Mouse (Mus musculus) forebrain, postnatal 0 days (tissue): ENCODE measurements at regions not wholly inside any gene's neighbourhood (a gene's known extent, or its start where the extent isn't known, plus 50 kb on each side); places are given as distances from the start of the nearest gene placed in this dataset.

Experiments used
- ATAC-seq: fragments of 200-750 bp; cut with Nextera tagmentation; 2 replicates; pipeline ENCODE4 v1.8.0; 2017; ENCODE audit warnings: mild to moderate bottlenecking, moderate library complexity
- DNase-seq: peaks from one replicate; pipeline ENCODE4 v3.0.0-alpha.2; 2015
- H3K27ac ChIP-seq: fragments of 300-500 bp; sonication (generic); 2 replicates; pipeline ENCODE4 v1.5.1; 2014; ENCODE audit warnings: low read depth, mild to moderate bottlenecking, antibody characterized with exemption, low read length, moderate library complexity, mixed read lengths
- H3K27me3 ChIP-seq: fragments of 300-500 bp; sonication (generic); 2 replicates; pipeline ENCODE4 v1.6.1; 2014; ENCODE audit warnings: mild to moderate bottlenecking, low read length, mixed read lengths; ENCODE audit not compliant: insufficient read depth
- H3K36me3 ChIP-seq: fragments of 300-500 bp; sonication (generic); 2 replicates; pipeline ENCODE4 v1.6.1; 2014; ENCODE audit warnings: mild to moderate bottlenecking, moderate library complexity; ENCODE audit not compliant: insufficient read depth
- H3K4me1 ChIP-seq: fragments of 300-500 bp; sonication (generic); 2 replicates; pipeline ENCODE4 v1.6.1; 2014; ENCODE audit warnings: antibody characterized with exemption; ENCODE audit not compliant: insufficient read depth
- H3K4me2 ChIP-seq: fragments of 300-500 bp; sonication (generic); 2 replicates; pipeline ENCODE4 v1.6.1; 2014; ENCODE audit warnings: low read depth, mild to moderate bottlenecking, moderate library complexity
- H3K4me3 ChIP-seq: fragments of 300-500 bp; sonication (generic); 2 replicates; pipeline ENCODE4 v1.5.1; 2014; ENCODE audit warnings: low read depth, low read length, mixed read lengths
- H3K9ac ChIP-seq: fragments of 300-500 bp; sonication (generic); 2 replicates; pipeline ENCODE4 v1.6.1; 2014; ENCODE audit warnings: mild to moderate bottlenecking
- H3K9me3 ChIP-seq: fragments of 300-500 bp; sonication (generic); 2 replicates; pipeline ENCODE4 v1.6.1; 2016; ENCODE audit warnings: low read length
- CTCF ChIP-seq: sonication (generic); IDR thresholded peaks from 2 replicates; pipeline ENCODE4 v1.5.1; 2016; ENCODE audit warnings: antibody characterized with exemption, control low read depth, low read depth
- WGBS: fragments of 180-500 bp; shearing (Covaris S2); extraction: QIAGEN DNeasy Blood & Tissue Kit; methylation state at CpG from one replicate; pipeline ENCODE4 v1.1.7; 2014; 5-methylcytosine and 5-hydroxymethylcytosine counted together
- microRNA-seq, 2 experiments: library from miRNA; unstranded; fragments of <30 nt; microRNA quantifications; one replicate each; pipeline ENCODE4; 2016

- Histone ChIP-seq H3K4me1 (no peaks in the 10 kb centered on the region), H3K27ac (no peak overlapping the region), H3K9ac (no peak overlapping the region), H3K9me3 (no peaks in the 10 kb centered on the region), H3K4me2 (no peak overlapping the region), H3K4me3 (no peak overlapping the region), H3K36me3 (no peaks in the 10 kb centered on the region), H3K27me3 (no peaks in the 10 kb centered on the region)
- TF ChIP-seq CTCF, result no peak
- DNase-seq (peak; percentile 17), ATAC-seq (peak; percentile 90)
- WGBS, result 67% methylated on average over 3 of the region's 3 CpGs
Observed at GRCm38 (mm10) chr8:5800594-5800993, 695.4 kb upstream of the Slc10a2 start.

GRCm38 (mm10) chr8:5756366-5756765, 651.2 kb upstream of the Slc10a2 start:
- no peak overlapping the region for H3K4me3 ChIP-seq
- ATAC-seq (no peak), DNase-seq (no peak)
- no peak overlapping the region for H3K27ac ChIP-seq
- TF ChIP-seq CTCF, result no peak
- H3K4me1 ChIP-seq, result no peaks in the 10 kb centered on the region
- no peaks in the 10 kb centered on the region for H3K9me3 ChIP-seq
- no peaks in the 10 kb centered on the region for H3K36me3 ChIP-seq
- no peak overlapping the region for H3K4me2 ChIP-seq
- H3K27me3 ChIP-seq, result no peaks in the 10 kb centered on the region
- 91% methylated on average over 1 of the region's 1 CpGs for WGBS
- H3K9ac ChIP-seq, result no peak overlapping the region

GRCm38 (mm10) chr8:5739503-5739902, 634.4 kb upstream of the Slc10a2 start:
- ATAC-seq (no peak), DNase-seq (no peak)
- TF ChIP-seq CTCF, result no peak
- Histone ChIP-seq H3K4me3 (no peak overlapping the region), H3K36me3 (no peaks in the 10 kb centered on the region), H3K4me2 (no peak overlapping the region), H3K9ac (no peak overlapping the region), H3K9me3 (no peaks in the 10 kb centered on the region), H3K27me3 (no peaks in the 10 kb centered on the region), H3K27ac (no peak overlapping the region), H3K4me1 (no peaks in the 10 kb centered on the region)
- 80% methylated on average over 2 of the region's 2 CpGs for WGBS

- Histone ChIP-seq H3K4me1 (no peaks in the 10 kb centered on the region), H3K36me3 (no peaks in the 10 kb centered on the region), H3K9me3 (no peaks in the 10 kb centered on the region), H3K9ac (no peak overlapping the region), H3K27ac (no peak overlapping the region), H3K4me3 (no peak overlapping the region), H3K4me2 (no peak overlapping the region), H3K27me3 (no peaks in the 10 kb centered on the region)
- no peak for ATAC-seq
- no peak for DNase-seq
- WGBS, result 54% methylated on average over 2 of the region's 2 CpGs
- no peak for TF ChIP-seq CTCF
Observed at GRCm38 (mm10) chr8:5727416-5727815, 622.3 kb upstream of the Slc10a2 start.

- H3K9ac ChIP-seq, result no peak overlapping the region
Observed at GRCm38 (mm10) chr8:5687999-5688398, 582.8 kb upstream of the Slc10a2 start.

GRCm38 (mm10) chr8:5674971-5675370, 569.8 kb upstream of the Slc10a2 start:
- no peak overlapping the region for H3K4me3 ChIP-seq
- no peak for TF ChIP-seq CTCF
- WGBS, result 85% methylated on average over 5 of the region's 5 CpGs
- no peak overlapping the region for H3K27ac ChIP-seq
- H3K9ac ChIP-seq, result no peak overlapping the region
- no peak overlapping the region for H3K4me2 ChIP-seq
- H3K9me3 ChIP-seq, result no peaks in the 10 kb centered on the region
- ATAC-seq (no peak), DNase-seq (no peak)
- H3K36me3 ChIP-seq, result no peaks in the 10 kb centered on the region
- no peaks in the 10 kb centered on the region for H3K27me3 ChIP-seq
- H3K4me1 ChIP-seq, result no peaks in the 10 kb centered on the region

More at GRCm38 (mm10) chr8:5687999-5688398, 582.8 kb upstream of the Slc10a2 start:
- no peak overlapping the region for H3K4me2 ChIP-seq
- no peak overlapping the region for H3K4me3 ChIP-seq
- no peaks in the 10 kb centered on the region for H3K4me1 ChIP-seq
- ATAC-seq, result no peak
- no peak for TF ChIP-seq CTCF
- no peak for DNase-seq
- no peaks in the 10 kb centered on the region for H3K27me3 ChIP-seq
- H3K27ac ChIP-seq, result no peak overlapping the region
- H3K36me3 ChIP-seq, result no peaks in the 10 kb centered on the region
- H3K9me3 ChIP-seq, result no peaks in the 10 kb centered on the region

Small RNA genes in the stretch of these regions (microRNA-seq; reads per million reads assigned to microRNA genes)
- 0 reads per million in 2 experiments for gene Gm22565
